ENCODE assay signal across 7 mouse cellular contexts in the genomic region with DNA sequence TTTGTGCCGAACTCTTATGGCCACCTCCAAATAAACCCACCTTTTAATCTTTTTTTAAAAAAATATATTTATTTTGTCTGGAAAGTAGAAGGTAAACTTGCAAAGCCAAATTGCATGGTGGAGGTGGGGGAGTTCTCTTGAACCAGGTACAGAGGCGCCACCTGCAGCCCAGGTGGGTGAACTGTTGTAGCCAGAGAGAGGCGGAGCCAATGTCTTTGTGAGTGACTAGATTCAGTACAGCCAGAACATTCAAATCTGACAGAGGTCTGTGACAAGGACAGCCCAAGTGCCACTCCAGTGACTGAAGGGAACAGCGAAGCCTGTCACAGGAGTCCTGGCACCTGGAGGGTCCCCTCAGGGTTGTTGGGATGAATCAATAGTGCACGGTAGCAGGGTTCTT.
A peak's percentile ranks its signal among the peaks of the same experiment; 100 is the strongest.
DNase-seq lines count a peak whose midpoint lies in the region; ATAC-seq and TF ChIP-seq lines count a peak whose summit lies in the region.

No protein-coding gene starts in this region.

- peak; percentile 45 for DNase-seq in ovary, postnatal 36 days (ENCODE audit: low spot score)
- DNase-seq in ovary, postnatal 10 days (ENCODE audit: low spot score): no peak
- DNase-seq in embryo, embryonic 10 days (ENCODE audit: low spot score): peak; percentile 41
- DNase-seq in kidney, postnatal 0 days (ENCODE audit: low spot score): peak; percentile 42
- peak; percentile 78 for DNase-seq in naive thymus-derived CD4-positive, alpha-beta T cell, adult 2 months (ENCODE audit: low read depth)
- peak; percentile 21 for DNase-seq in yolk sac, embryonic 10.5 days (ENCODE audit: low spot score)

- H3K27me3 ChIP-seq in kidney, postnatal 0 days (ENCODE audit: insufficient read depth, low read length): no peaks in the 10 kb centered on the region

- no peak overlapping the region for H3K4me2 ChIP-seq in kidney, postnatal 0 days (ENCODE audit: low read length)

- no peak overlapping the region for H3K9ac ChIP-seq in kidney, postnatal 0 days (ENCODE audit: low read depth, low read length)

- 58% methylated on average over 5 of the region's 5 CpGs for WGBS in kidney, postnatal 0 days

- H3K9me3 ChIP-seq in kidney, postnatal 0 days (replicated peaks; ENCODE audit: low read length): no peaks in the 10 kb centered on the region

- no peaks in the 10 kb centered on the region for H3K4me1 ChIP-seq in kidney, postnatal 0 days (replicated peaks; ENCODE audit: insufficient read depth, low read length)

- H3K4me3 ChIP-seq in kidney, postnatal 0 days (replicated peaks; ENCODE audit: low read depth, low read length): no peak overlapping the region

- peak; percentile 71 for TF ChIP-seq CTCF in kidney, postnatal 0 days (IDR thresholded peaks at IDR 0.05; ENCODE audit: low read depth)

- no peak overlapping the region for H3K27ac ChIP-seq in kidney, postnatal 0 days

- no peaks in the 10 kb centered on the region for H3K36me3 ChIP-seq in kidney, postnatal 0 days (ENCODE audit: insufficient read depth, low read length)

- peak; percentile 89 for ATAC-seq in activated CD4-positive, CD25-positive, alpha-beta regulatory T cell, adult 4 months
- ATAC-seq in kidney, postnatal 0 days (replicated peaks; ENCODE audit: low FRiP score, low read depth): peak; percentile 66; the same call in 1 of the 2 replicates
